Mouse (Mus musculus): ENCODE measurements at regions not wholly inside any gene's neighbourhood (a gene's known extent, or its start where the extent isn't known, plus 50 kb on each side); places are given as distances from the start of the nearest gene placed in this dataset.

GRCm38 (mm10) chr4:142758102-142758501 is 454.7 kb downstream of the Prdm2 start:
- no peaks in the 10 kb centered on the region for H3K36me3 ChIP-seq (replicated peaks; ENCODE audit: control insufficient read depth, insufficient read depth, low read depth)
- no peak for ATAC-seq (ENCODE audit: insufficient read depth)
- H3K4me3 ChIP-seq (ENCODE audit: insufficient read depth in 1 of 2, low read depth in 2 of 2, low read length in 2 of 2): no peak overlapping the region
- WGBS (ENCODE audit: insufficient replicate concordance): 65% methylated on average over 3 of the region's 3 CpGs
- DNase-seq (ENCODE audit: low read depth in 3 of 3, low spot score in 3 of 3): no peak
- H3K9me3 ChIP-seq (ENCODE audit: control insufficient read depth, low read length): no peaks in the 10 kb centered on the region
- H3K27ac ChIP-seq: no peak overlapping the region
- H3K27me3 ChIP-seq (ENCODE audit: control insufficient read depth, insufficient read depth, low read length): no peaks in the 10 kb centered on the region
- H3K4me2 ChIP-seq (ENCODE audit: low read depth): no peak overlapping the region
- no peaks in the 10 kb centered on the region for H3K4me1 ChIP-seq (replicated peaks; ENCODE audit: control insufficient read depth in 2 of 2, insufficient read depth in 2 of 2, low read length in 1 of 2)
- no peak overlapping the region for H3K9ac ChIP-seq (replicated peaks)
- TF ChIP-seq EP300 (IDR thresholded peaks at IDR 0.05; ENCODE audit: low read depth): no peak
- TF ChIP-seq CTCF (IDR thresholded peaks at IDR 0.05; ENCODE audit: low read depth): no peak

- no peak overlapping the region for H3K4me2 ChIP-seq (ENCODE audit: low read depth)
- H3K4me3 ChIP-seq (ENCODE audit: insufficient read depth in 1 of 2, low read depth in 2 of 2, low read length in 2 of 2): no peak overlapping the region
- H3K27me3 ChIP-seq (ENCODE audit: control insufficient read depth, insufficient read depth, low read length): no peaks in the 10 kb centered on the region
- no peaks in the 10 kb centered on the region for H3K4me1 ChIP-seq (replicated peaks; ENCODE audit: control insufficient read depth in 2 of 2, insufficient read depth in 2 of 2, low read length in 1 of 2)
- WGBS (ENCODE audit: insufficient replicate concordance): 38% methylated on average over 6 of the region's 6 CpGs
- no peak for TF ChIP-seq CTCF (IDR thresholded peaks at IDR 0.05; ENCODE audit: low read depth)
- no peak for TF ChIP-seq EP300 (IDR thresholded peaks at IDR 0.05; ENCODE audit: low read depth)
- no peak overlapping the region for H3K27ac ChIP-seq
- ATAC-seq (ENCODE audit: insufficient read depth): no peak
- H3K9me3 ChIP-seq (ENCODE audit: control insufficient read depth, low read length): no peaks in the 10 kb centered on the region
- no peak for DNase-seq (ENCODE audit: low read depth in 3 of 3, low spot score in 3 of 3)
- no peaks in the 10 kb centered on the region for H3K36me3 ChIP-seq (replicated peaks; ENCODE audit: control insufficient read depth, insufficient read depth, low read depth)
- no peak overlapping the region for H3K9ac ChIP-seq (replicated peaks)
Measured at GRCm38 (mm10) chr4:142756332-142756731, 456.5 kb downstream of the Prdm2 start.

GRCm38 (mm10) chr4:142749918-142750317 is 462.9 kb downstream of the Prdm2 start:
- Histone ChIP-seq H3K36me3 (replicated peaks; ENCODE audit: control insufficient read depth, insufficient read depth, low read depth) (no peaks in the 10 kb centered on the region), H3K27ac (no peak overlapping the region), H3K27me3 (ENCODE audit: control insufficient read depth, insufficient read depth, low read length) (no peaks in the 10 kb centered on the region), H3K9ac (replicated peaks) (no peak overlapping the region), H3K4me3 (ENCODE audit: insufficient read depth in 1 of 2, low read depth in 2 of 2, low read length in 2 of 2) (no peak overlapping the region), H3K9me3 (ENCODE audit: control insufficient read depth, low read length) (no peaks in the 10 kb centered on the region), H3K4me2 (ENCODE audit: low read depth) (no peak overlapping the region), H3K4me1 (replicated peaks; ENCODE audit: control insufficient read depth in 2 of 2, insufficient read depth in 2 of 2, low read length in 1 of 2) (no peaks in the 10 kb centered on the region)
- no peak for TF ChIP-seq EP300 (IDR thresholded peaks at IDR 0.05; ENCODE audit: low read depth)
- no peak for TF ChIP-seq CTCF (IDR thresholded peaks at IDR 0.05; ENCODE audit: low read depth)
- 51% methylated on average over 8 of the region's 8 CpGs for WGBS (ENCODE audit: insufficient replicate concordance)
- DNase-seq (ENCODE audit: low read depth in 3 of 3, low spot score in 3 of 3): no peak
- ATAC-seq (ENCODE audit: insufficient read depth): no peak

- Histone ChIP-seq H3K4me1 (replicated peaks; ENCODE audit: control insufficient read depth in 2 of 2, insufficient read depth in 2 of 2, low read length in 1 of 2) (no peaks in the 10 kb centered on the region), H3K36me3 (replicated peaks; ENCODE audit: control insufficient read depth, insufficient read depth, low read depth) (no peaks in the 10 kb centered on the region), H3K9me3 (ENCODE audit: control insufficient read depth, low read length) (no peaks in the 10 kb centered on the region), H3K4me2 (ENCODE audit: low read depth) (no peak overlapping the region), H3K27ac (no peak overlapping the region), H3K4me3 (ENCODE audit: insufficient read depth in 1 of 2, low read depth in 2 of 2, low read length in 2 of 2) (no peak overlapping the region), H3K9ac (replicated peaks) (no peak overlapping the region), H3K27me3 (ENCODE audit: control insufficient read depth, insufficient read depth, low read length) (no peaks in the 10 kb centered on the region)
- DNase-seq (ENCODE audit: low read depth in 3 of 3, low spot score in 3 of 3): no peak
- no peak for TF ChIP-seq CTCF (IDR thresholded peaks at IDR 0.05; ENCODE audit: low read depth)
- TF ChIP-seq EP300 (IDR thresholded peaks at IDR 0.05; ENCODE audit: low read depth): no peak
- WGBS (ENCODE audit: insufficient replicate concordance): 65% methylated on average over 4 of the region's 4 CpGs
- ATAC-seq (ENCODE audit: insufficient read depth): no peak
Measured at GRCm38 (mm10) chr4:142723554-142723907, 484.3 kb upstream of the Kazn start.

GRCm38 (mm10) chr4:142722845-142723553 is 483.8 kb upstream of the Kazn start:
- 52% methylated on average over 3 of the region's 3 CpGs for WGBS (ENCODE audit: insufficient replicate concordance)
- TF ChIP-seq EP300 (IDR thresholded peaks at IDR 0.05; ENCODE audit: low read depth) (no peak), CTCF (IDR thresholded peaks at IDR 0.05; ENCODE audit: low read depth) (no peak)
- no peak for DNase-seq (ENCODE audit: low read depth in 3 of 3, low spot score in 3 of 3)
- Histone ChIP-seq H3K4me1 (replicated peaks; ENCODE audit: control insufficient read depth in 2 of 2, insufficient read depth in 2 of 2, low read length in 1 of 2) (no peaks in the 10 kb centered on the region), H3K9ac (replicated peaks) (no peak overlapping the region), H3K4me3 (ENCODE audit: insufficient read depth in 1 of 2, low read depth in 2 of 2, low read length in 2 of 2) (no peak overlapping the region), H3K9me3 (ENCODE audit: control insufficient read depth, low read length) (no peaks in the 10 kb centered on the region), H3K27ac (no peak overlapping the region), H3K27me3 (ENCODE audit: control insufficient read depth, insufficient read depth, low read length) (no peaks in the 10 kb centered on the region), H3K4me2 (ENCODE audit: low read depth) (no peak overlapping the region), H3K36me3 (replicated peaks; ENCODE audit: control insufficient read depth, insufficient read depth, low read depth) (no peaks in the 10 kb centered on the region)
- ATAC-seq (ENCODE audit: insufficient read depth): no peak

All from liver, embryonic 14.5 days (tissue).